Mouse (Mus musculus) heart, adult 2 months (tissue): ENCODE results near the gene AC140267.1.

Source experiments
- CTCF ChIP-seq: fragments of 200-600 bp; IDR thresholded peaks from 2 replicates; pipeline ENCODE4 v1.8.1; 2022; ENCODE audit warnings: antibody characterized with exemption, mild to moderate bottlenecking, moderate library complexity
- POLR2A ChIP-seq: fragments of 200-500 bp; IDR thresholded peaks from 2 replicates; pipeline ENCODE4 v1.6.1; 2011; ENCODE audit warnings: mild to moderate bottlenecking, low read depth, low read length, control low read depth; ENCODE audit not compliant: insufficient read depth

DNA sequence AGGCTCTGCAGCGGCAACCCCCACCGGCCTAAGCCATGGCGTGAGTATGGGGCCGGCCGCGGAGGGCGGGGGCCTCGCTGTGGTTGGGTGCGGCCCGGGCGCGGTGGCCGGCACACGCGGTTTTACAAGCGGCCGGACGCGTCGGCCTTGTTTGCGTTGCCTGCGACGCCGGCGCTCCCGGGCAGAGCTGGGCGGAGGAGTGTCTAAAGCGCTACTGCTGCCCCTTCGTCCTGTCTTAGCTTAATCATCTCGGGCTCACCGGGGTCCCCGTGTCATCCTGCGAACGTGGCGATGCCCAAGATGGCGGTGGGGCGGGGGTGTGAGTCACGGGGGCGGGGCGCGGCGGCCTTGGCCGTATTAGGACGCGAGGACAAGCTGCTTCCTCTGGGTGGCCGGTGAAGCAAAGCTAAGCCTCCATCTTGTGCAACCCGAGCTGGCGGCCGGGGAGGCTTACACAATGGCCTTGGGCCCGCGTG is 20.0 kb downstream of the AC140267.1 start:
- TF ChIP-seq CTCF: peak; percentile 23; the same call in 1 of the 2 replicates
- TF ChIP-seq POLR2A: no peak
